Mouse (Mus musculus) splenic B cell, adult 2 months (primary cell): ENCODE results near the gene Map1a.

Experiments
- DNase-seq: peaks from one replicate; pipeline ENCODE4 v3.0.0-alpha.2; 2011; ENCODE audit warnings: low read depth, low spot score
- H3K27me3 ChIP-seq: 2 replicates; pipeline ENCODE4 v1.6.1; 2012; ENCODE audit warnings: mild to moderate bottlenecking, low read length, moderate library complexity, mixed read lengths; ENCODE audit not compliant: control insufficient read depth, poor library complexity, insufficient read depth, severe bottlenecking
- H3K36me3 ChIP-seq: 2 replicates; pipeline ENCODE4 v1.6.1; 2012; ENCODE audit warnings: mild to moderate bottlenecking, low read length, moderate library complexity, mixed read lengths; ENCODE audit not compliant: control insufficient read depth, poor library complexity, insufficient read depth, severe bottlenecking

Map1a gene

DNA sequence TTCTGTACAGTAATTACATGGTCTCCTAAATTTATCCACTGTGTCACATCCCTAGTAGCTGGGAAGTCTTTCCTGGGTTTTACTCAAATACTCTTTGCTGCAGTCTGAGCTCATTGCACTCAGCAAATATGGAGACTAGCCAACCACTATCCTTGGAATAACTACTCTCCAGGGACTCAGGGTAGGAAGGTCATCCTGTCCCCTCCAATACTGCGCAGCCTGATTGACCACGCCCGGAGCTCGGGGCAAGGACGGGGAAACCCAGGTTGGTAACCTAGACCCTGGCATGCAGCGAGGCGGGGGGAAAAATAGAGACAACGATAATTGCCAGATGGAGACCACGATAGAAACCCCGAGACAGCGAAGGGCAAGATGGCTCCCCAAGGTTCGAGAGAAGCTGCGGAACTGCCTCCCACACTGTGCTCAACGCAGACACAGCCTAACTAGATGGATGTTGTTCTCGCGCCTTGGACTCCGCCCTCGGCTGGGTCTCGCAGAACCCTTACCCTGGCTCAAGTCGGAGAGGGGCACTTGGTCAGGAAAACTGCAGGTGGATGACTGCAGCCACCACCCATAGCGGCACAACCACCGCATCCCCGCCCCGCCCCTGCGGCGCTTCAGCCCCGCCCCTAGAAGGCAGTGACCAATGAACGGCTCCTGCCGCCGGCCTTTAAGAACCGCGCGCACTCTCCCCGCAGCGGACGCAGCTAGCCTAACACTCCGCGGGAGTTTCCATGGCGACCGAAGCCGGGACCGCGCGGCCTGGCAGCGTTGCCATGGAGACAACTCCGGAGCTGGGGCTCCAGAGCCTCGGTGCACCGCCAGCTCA is at the start of gene Map1a:
Map1a (plus strand) TSS at position 700 of the 829 bp plus-strand sequence.
- H3K36me3 ChIP-seq: no peaks in the 10 kb centered on the region
- peak; percentile 92 for DNase-seq
- H3K27me3 ChIP-seq: no peaks in the 10 kb centered on the region

DNA sequence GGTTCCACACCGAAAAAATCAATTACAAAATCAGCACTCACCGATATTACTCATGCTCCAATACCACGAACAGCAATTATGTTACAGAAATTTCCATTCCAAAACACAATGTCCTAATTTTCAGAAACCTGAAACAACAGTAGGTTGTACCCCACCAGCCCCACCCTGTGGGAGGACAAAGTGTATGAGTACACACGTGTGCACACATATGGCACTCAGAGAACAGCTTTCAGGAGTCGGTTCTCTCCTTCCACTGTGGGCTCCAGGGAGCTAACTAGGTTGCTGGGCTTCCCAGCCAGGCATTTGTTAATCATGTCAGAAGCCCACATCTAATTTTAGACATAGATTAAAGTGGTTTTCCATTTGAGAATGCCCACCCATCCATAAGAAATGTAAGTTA is 45.3 kb upstream of the Map1a start:
- no peaks in the 10 kb centered on the region for H3K27me3 ChIP-seq
- DNase-seq: no peak

DNA sequence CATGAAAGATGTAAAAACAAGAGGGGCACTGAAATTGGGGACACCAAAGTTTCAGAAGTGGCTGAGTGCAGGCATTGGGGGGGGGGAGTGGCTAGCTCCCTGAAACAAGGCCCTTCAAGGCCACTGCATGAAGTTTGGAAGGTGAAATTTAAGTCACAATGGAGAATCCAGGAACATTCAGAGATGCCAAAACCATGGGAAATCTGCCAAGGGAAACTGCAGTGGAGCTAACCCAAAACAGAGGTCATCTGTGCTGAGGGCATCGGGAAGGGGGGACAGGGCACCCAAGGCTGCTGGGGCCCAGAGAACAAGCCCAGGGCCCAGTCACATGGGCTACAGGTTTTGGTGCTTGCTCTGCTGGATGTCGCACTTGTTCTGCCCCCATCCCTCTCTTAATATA is 39.6 kb upstream of the Map1a start:
- no peak for DNase-seq
- H3K36me3 ChIP-seq: peaks cover 9% of the 10 kb centered on the region
- H3K27me3 ChIP-seq: no peaks in the 10 kb centered on the region

More for the DNA sequence above, 45.3 kb upstream of the Map1a start:
- peaks cover 10% of the 10 kb centered on the region for H3K36me3 ChIP-seq

DNA sequence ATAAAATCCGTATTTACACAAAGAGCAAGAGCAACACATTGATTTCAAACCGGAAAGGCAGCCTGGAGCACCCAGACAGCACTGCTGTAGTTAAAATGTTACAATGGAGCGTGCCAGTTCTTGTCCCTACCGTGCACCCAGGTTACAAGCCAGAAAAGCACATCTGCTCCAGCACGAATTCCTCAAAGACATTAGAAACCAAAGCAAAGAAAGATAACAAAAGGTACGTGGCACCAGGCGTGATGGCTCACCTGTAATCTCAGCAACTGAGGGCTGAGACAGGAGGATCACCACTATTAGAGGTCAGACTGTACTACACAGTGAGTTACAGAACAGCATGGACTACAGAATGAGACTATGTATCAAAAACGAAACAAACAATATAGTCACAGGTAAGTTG is 21.0 kb upstream of the Map1a start:
- Histone ChIP-seq H3K27me3 (no peaks in the 10 kb centered on the region), H3K36me3 (0 out of 2 replicates have a peak, but pooled peaks cover 2% of the 10 kb centered on the region)
- no peak for DNase-seq

DNA sequence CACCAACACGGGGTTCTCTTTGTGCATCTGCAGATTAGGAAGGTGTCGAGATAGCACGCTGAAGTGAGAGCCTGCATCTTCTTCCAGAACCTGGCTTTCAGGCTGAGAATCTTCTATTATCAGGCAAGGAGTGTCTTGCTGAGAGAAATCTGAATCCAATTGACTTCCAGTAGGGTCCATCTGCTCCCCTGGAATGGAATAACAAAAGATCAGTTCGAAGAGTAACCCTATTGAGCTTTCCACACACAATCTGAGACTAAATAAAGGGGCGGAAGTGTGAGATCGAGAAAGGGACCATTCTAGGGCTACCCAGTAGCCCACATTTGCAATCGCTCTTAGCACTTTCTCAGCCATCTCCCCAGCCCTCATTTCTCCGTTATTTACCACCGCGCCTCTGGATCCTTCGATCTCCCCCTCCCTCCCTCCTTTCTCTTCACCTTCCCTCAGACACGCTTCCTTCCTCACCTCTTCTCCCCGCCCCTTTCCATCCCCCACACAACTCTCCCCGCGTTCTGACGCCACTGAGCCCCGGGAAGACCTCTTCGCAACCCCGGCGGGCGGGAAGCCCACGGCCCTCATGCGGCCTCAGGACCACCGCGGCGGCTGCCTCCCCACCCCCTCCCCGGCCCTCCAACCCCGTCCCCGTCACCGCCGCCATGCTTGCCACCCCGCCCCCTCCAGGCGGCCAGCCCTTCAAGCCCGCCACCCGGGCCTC is 18.7 kb upstream of the Map1a start:
- Histone ChIP-seq H3K36me3 (0 out of 2 replicates have a peak, but pooled peaks cover 2% of the 10 kb centered on the region), H3K27me3 (no peaks in the 10 kb centered on the region)
- no peak for DNase-seq

DNA sequence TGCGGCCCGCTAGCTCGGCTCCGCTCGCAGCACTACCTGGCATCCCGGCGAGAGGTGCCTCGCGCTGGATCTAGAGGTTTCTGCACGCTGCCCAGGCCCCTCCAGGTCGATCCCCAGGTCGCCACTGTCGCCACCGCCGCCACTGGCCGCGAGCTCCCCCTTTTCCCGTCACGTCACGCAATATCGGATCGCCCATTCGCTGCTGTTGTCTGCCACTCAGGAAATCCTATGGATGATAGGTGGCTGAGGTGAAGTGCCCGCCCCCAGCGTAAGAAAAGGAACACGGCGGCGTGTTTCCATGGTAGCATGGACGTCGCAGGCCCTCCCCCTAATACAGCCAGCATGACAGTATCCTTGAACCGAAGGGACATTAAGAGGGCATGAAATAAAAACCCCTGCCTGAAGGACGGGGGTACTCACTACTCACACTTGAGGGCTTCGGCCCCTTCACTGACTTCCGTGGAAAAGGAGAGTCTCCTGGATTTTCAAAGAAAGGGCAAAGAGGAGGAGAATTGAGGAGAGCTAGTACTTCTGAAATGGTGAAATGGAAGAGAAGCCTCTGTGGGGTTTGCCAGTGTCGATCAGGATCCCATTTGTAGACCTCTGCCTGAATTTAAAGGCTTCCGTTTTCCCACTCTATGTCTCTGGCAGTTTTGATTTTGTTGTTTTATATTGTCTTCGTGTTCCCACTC is 18.0 kb upstream of the Map1a start, which contains the start of gene Trp53bp1:
Trp53bp1 (minus strand) TSS at position 172 of the 692 bp plus-strand sequence.
- Histone ChIP-seq H3K27me3 (no peaks in the 10 kb centered on the region), H3K36me3 (0 out of 2 replicates have a peak, but pooled peaks cover 2% of the 10 kb centered on the region)
- peak; percentile 96 for DNase-seq

DNA sequence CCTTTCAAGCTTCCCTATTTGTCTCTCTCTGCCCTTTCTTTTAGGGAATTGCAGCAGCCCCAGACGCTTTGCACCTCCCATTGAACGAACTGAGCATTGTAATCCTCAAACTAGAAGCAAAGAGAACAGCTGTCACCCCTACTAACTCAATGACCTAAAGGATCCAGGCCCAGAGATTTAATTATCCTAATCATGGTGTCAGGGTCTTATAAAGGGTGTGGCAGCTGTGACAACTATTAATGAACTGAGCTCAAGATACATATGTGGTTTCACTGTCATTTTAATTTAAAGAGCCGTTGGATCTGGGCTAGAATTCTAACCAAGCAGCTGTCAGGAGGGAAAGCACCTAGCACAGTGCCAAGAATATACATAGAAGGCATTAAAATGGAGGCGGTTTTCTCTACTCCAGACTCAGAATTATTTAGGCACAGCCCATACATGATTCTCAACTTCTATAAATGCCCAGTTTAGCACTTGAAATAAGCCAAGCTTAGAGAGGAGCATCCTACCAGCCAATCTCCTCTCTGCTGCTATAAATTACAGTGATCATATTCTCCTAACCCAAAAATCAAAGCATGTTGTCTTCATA is 17.4 kb upstream of the Map1a start:
- Histone ChIP-seq H3K27me3 (no peaks in the 10 kb centered on the region), H3K36me3 (0 out of 2 replicates have a peak, but pooled peaks cover 2% of the 10 kb centered on the region)
- no peak for DNase-seq

DNA sequence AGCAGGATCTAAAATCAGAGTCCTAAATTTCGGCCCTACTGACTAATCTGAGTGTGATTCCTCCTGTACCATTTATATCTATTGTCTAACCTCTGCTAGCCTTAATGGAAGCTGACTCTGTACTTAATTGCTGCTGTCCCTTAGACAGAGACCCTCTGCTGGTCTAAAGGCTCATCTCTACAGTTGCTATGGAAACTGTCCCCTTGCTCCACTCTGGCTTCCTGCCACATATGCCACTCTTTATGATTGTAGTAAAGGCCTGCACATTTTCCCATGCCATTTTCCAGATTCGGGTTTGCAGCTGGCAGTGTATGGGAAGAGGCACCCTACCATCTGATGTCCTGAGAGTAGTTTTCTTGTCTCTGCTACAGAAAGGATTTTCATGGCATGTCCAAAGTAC is 1.6 kb upstream of the Map1a start:
- H3K36me3 ChIP-seq: no peaks in the 10 kb centered on the region
- no peak for DNase-seq
- no peaks in the 10 kb centered on the region for H3K27me3 ChIP-seq

DNA sequence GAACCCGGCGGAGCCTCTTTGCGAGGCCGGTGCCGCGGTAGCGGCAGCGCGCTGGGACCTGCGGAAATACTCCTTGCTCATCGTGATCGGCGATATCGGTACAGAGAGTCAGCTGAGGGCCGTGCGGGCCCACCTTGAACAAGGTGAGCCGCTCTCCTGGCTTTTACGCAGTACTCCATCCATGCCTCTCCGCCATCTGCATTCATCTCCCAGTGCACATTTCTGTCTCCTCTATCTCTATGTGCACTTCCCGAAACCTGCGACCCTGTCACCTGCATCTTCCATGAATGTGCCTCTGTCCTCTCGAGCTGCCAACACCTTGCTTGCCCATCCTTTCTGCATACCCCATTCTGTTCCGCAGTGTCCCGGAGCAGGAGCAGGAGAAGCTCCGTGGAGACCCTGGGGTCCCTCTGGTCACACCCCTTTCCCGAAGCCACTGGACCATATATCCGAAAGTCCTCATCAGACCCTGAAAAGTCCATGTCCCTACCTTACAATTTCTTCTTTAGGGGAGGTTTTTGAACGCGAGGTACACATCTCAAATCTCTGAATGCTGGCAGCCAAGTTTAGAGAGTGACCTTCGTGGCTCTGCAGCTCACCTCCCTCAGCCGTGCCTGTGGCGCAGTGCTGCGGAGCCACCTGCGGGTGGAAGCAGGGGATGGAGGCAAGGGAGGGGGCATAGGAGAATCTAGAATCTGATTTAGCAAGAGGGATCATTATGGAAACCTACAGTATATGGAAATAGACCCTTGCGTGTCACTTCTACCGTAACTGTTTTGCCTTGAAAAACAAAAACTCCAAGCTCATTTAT is 535 bp downstream of the Map1a start:
- H3K27me3 ChIP-seq: no peaks in the 10 kb centered on the region
- no peaks in the 10 kb centered on the region for H3K36me3 ChIP-seq
- no peak for DNase-seq

DNA sequence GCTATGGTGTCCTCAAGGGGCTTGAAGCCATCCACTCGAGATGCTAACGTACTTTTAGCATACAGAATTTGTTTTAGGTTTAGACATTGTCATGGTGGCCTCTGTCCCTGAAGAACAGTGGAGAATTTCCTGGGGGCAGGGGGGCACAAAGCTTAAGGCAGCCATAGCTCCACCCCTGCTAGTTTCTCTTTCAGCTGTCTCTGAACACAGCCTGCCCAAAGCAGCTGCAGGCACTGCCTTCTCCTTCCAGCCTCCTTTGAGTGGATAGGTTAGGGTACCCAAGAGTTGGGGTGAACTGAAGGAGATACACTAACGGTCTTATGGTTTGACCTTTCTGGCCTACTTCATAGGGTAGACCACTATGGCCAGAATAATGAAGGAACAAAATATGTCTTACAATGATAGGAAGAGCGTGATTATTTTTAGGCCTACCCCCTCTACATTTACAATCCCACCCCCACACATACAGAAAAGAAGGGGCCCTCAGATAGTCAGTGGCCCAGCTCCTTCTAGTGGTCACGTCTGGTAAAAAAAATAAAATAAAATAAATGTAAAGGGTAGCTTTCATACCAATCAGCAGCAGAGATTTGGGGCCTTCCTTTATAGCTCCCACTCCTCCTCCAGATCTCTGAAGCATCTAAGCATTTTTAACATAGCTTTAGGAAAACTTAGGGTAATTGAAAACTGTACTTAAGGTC is 3.1 kb downstream of the Map1a start:
- no peak for DNase-seq
- Histone ChIP-seq H3K36me3 (no peaks in the 10 kb centered on the region), H3K27me3 (no peaks in the 10 kb centered on the region)

DNA sequence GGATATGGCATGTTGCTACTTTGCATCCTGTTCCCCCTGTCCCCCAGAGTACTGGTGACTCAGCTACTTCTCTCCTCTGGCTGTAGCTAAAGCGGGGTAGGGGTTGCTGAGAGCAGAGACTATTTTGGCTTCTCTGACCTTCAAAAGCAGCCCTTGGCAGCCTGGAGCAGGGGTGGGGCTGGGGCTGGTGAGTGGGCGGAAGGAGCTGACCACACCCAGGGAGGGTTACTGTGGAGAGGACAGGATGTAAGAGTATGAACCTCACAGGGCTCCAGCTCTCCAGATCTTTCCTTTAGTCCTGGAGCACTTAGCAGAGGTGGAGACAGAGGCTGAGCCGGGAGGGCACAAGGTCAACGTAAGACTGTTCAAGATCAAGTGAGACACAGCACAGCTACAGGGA is 4.8 kb downstream of the Map1a start:
- DNase-seq: no peak
- H3K27me3 ChIP-seq: no peaks in the 10 kb centered on the region
- no peaks in the 10 kb centered on the region for H3K36me3 ChIP-seq

DNA sequence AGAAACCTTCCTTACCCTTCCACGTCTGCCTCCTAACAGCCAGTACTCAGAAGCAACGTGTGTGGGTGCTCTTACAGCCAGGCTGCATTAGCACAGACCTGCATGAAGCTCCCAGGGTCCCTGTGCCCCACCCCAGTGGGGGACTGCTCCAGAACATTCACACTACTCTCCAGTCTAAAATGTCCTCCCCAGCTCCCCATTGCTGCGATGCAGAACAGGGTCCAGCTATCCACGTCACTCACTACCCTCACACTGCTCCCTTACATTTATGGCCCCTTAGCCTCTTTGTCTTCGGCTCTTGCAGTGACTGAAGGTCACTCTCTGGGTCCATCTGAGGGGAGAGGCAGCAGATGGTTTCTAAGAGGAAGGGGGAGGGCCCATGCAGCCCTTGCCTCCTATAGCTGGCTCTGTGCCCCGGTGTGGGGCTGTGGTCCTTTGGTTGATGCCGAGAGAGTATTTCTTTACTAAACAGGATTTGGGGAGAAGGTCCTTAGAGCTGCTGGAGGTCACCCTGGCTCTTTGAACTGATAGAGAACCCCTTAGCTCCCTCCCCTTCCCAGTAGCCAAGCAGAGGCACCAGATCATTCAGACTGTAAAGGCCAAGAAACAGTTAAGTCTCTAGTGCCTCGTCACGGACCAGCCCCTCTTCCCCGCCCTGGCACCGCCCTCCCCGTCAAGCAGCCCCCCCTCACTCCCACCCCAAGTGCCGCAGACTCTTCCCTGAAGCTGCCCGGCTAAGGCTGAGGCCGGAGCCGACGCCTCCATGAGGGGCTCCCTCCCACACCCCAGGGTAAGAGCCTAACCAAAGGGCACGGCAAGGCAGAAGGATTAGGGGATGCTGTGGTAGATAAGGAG is 5.6 kb downstream of the Map1a start:
- H3K27me3 ChIP-seq: no peaks in the 10 kb centered on the region
- no peak for DNase-seq

More for the DNA sequence above, 5.6 kb downstream of the Map1a start:
- H3K36me3 ChIP-seq: no peaks in the 10 kb centered on the region
